Mouse (Mus musculus) leukemia stem cell, adult 10-12 weeks (primary cell): Measurements from ENCODE around the gene Mtfmt. TPM values are rescaled to one million over a fixed set of nuclear protein-coding genes. Genes with fewer than 3 reads are reported as not detected.

Experiments used
- polyA plus RNA-seq: library from polyadenylated mRNA; stranded (reverse); fragments of >175 nt; gene quantifications from 2 replicates; pipeline ENCODE4 v1.2.3, GENCODE M21; 2012; ENCODE audit warnings: low replicate concordance

The Mtfmt gene
- 8.4 and 8.5 TPM in 2 replicates for polyA plus RNA-seq

GRCm38 (mm10) chr9:65435671-65436301 is at the start of gene Mtfmt:
Gene Mtfmt (plus strand): TSS chr9:65435782.

GRCm38 (mm10) chr9:65391613-65391964 is 44.0 kb upstream of the Mtfmt start, which contains the start of gene Kbtbd13:
Gene Kbtbd13 (minus strand): TSS chr9:65391652.

GRCm38 (mm10) chr9:65398279-65398678 is 37.3 kb upstream of the Mtfmt start, which contains the start of gene Rasl12:
Gene Rasl12 (plus strand): TSS chr9:65398506.

GRCm38 (mm10) chr9:65422760-65423501 is 12.7 kb upstream of the Mtfmt start, which contains the start of gene Slc51b:
Gene Slc51b (minus strand): TSS chr9:65422955.

GRCm38 (mm10) chr9:65460732-65461442 is 25.3 kb downstream of the Mtfmt start, which contains the start of gene Spg21:
Gene Spg21 (plus strand): TSS chr9:65460947.

Other genes with a start within 250 kb of the Mtfmt start
- gene Parp16, start 240.4 kb upstream of the Mtfmt start, polyA plus RNA-seq = 6.9 and 7.6 TPM in 2 replicates
- gene Cilp, start 170.6 kb upstream of the Mtfmt start, polyA plus RNA-seq = 0.13 TPM in 1 of 2 replicates, not detected in the other
- gene Clpx, start 141.5 kb upstream of the Mtfmt start, polyA plus RNA-seq = 10.6 and 14.9 TPM in 2 replicates
- gene Pdcd7, start 89.7 kb upstream of the Mtfmt start, polyA plus RNA-seq = 35.7 and 51.3 TPM in 2 replicates
- 0.67 and 1.0 TPM in 2 replicates for gene Ubap1l, start 74.7 kb upstream of the Mtfmt start, polyA plus RNA-seq
- gene Kbtbd13, start 44.1 kb upstream of the Mtfmt start, polyA plus RNA-seq = not detected in 2 replicates
- gene Rasl12, start 37.3 kb upstream of the Mtfmt start, polyA plus RNA-seq = 0.09 and 0.17 TPM in 2 replicates
- not detected in 2 replicates for gene Slc51b, start 12.8 kb upstream of the Mtfmt start, polyA plus RNA-seq
- gene Spg21, start 25.2 kb downstream of the Mtfmt start, polyA plus RNA-seq = 20.5 and 26.1 TPM in 2 replicates
- gene Ankdd1a, start 84.4 kb downstream of the Mtfmt start, polyA plus RNA-seq = not detected in 2 replicates
- 18.1 and 154 TPM in 2 replicates for gene Plekho2, start 144.3 kb downstream of the Mtfmt start, polyA plus RNA-seq
- gene Pif1, start 151.4 kb downstream of the Mtfmt start, polyA plus RNA-seq = 22.7 and 39.3 TPM in 2 replicates
- 1.4 and 1.5 TPM in 2 replicates for gene Rbpms2, start 193.9 kb downstream of the Mtfmt start, polyA plus RNA-seq
- 79.3 and 108 TPM in 2 replicates for gene Oaz2, start 232.2 kb downstream of the Mtfmt start, polyA plus RNA-seq